Mouse (Mus musculus) T-helper 2 cell (primary cell): ENCODE measurements around the gene Gas7.

ENCODE experiments used
- in situ Hi-C: fragments of 300-600 bp; cut with MboI, MseI; formaldehyde crosslinking; loops from one replicate; pipeline ENCODE4 v1.15.1; 2025; ENCODE audit warnings: high pct_unique_total_duplicates

Gene Gas7

DNA sequence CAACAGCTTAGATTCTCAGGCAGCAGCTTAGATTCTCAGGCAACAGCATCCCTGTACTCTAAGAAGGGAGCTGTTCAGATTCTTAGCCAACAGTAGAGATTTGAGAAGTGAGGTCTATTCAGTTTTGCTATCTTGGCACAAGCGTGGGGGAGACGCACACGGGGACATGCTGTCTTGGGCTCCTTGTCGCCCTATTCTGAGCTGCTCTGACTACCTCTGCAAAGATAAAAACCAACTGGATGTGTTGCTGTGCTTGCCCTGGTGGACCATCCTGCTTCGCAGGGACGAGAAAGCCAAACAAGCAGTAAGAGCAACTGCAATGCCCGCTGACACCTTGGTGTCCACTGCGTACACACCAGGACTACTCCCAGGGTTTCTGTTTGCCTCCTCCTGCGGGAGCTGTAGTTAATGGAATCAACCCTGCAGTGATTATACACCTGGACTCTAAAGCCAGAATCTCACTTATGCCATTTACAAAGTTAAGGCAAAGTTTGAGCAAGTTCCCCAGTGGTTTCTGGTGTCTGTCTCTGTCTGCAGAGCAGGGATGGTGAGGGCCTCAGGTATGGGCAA lies 198.4 kb downstream of the Gas7 start:
- in situ Hi-C loops, result loop anchor here (10.0 kb wide), 1 partner anchor 209 kb away; no protein-coding TSS in a partner anchor

DNA sequence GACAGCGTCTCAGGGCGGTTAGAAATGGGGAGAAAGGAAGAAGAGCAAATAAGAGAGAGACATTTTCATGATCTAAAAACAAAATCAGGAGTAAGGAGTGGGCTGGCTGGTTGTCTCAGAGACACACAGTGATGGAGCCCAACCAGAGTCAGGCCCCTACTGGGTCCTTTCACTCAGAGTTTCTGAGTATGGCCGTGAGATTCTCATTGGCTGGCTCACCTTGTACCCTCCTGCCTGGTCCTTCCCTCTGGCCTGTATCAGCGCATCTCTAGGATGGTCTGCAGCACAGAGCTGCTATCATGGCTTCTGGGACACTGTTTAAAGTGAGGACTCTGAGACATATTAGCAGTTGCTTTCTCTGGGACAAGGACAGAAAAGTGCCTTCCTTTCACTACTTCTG lies 199.3 kb downstream of the Gas7 start:
- in situ Hi-C loops, result loop anchor here (10.0 kb wide), 1 partner anchor 210 kb away; no protein-coding TSS in a partner anchor

- in situ Hi-C loops, result loop anchor here (10.0 kb wide), 1 partner anchor 211 kb away; no protein-coding TSS in a partner anchor
These were observed 200.2 kb downstream of the Gas7 start for GRCm38 (mm10) chr11:67655236-67655959.

DNA sequence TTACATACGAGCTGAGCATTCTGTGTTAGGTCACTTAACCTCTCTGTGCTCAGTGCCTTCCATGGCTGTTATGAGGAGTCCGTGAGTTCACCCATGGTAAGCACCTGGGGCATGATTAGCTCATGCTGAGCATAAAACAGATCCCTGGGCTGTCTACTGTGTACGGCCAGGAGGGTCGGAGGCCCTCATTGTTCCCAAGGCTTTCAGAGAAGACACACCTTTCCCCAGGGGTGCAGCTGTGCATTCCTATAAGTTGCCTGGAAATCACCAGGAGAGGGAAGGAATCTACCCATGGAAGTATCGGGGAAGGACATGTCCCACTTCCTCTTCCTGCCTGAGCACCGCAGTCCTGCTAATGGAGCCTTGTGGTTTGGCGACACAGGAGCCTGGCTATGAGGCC lies 201.1 kb downstream of the Gas7 start:
- in situ Hi-C loops, result loop anchor here (10.0 kb wide), 1 partner anchor 212 kb away; no protein-coding TSS in a partner anchor

DNA sequence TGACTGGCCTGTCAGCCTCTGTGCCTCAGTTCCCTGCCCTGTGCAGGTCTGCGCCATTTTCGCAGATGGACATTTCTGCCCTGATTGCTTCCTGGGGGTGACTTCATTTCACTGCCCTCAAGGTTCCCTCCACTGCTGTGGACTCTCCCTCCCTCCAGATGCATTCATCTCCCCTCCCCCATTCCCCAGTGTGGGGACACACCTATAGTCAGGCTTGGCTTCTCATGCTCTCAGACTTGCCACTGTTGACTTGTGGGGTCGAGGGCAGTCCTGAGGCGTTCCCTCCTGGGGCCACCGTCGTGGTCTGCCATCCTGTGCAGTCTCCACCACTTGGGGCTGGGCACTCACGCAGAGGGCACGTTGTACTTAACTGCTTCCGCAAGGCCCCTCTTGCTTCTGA lies 201.6 kb downstream of the Gas7 start:
- in situ Hi-C loops, result loop anchor here (10.0 kb wide), 1 partner anchor 212 kb away; no protein-coding TSS in a partner anchor

- in situ Hi-C loops, result loop anchor here (10.0 kb wide), 1 partner anchor 213 kb away; no protein-coding TSS in a partner anchor
These were observed 202.6 kb downstream of the Gas7 start for GRCm38 (mm10) chr11:67657685-67658382.

DNA sequence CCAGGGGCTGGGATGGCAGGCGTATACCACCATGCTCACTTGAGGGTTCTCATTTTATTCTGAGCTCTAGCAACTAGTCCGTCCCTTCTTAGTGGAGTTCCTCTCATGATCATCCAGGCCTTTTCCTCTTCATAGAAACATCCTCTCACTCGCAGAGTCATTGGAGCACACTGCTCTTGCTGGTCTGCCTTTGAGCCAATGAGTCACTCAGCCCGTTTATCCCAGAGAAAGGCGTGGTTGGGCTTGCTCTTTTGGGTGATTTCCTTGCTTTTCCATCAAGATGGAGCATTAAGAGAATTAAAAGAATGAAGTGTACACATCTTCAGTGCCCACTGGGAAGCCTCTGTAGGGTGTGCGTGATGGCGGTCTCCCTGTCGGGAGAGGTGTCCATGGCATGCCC lies 206.2 kb downstream of the Gas7 start:
- in situ Hi-C loops, result no loop called here

DNA sequence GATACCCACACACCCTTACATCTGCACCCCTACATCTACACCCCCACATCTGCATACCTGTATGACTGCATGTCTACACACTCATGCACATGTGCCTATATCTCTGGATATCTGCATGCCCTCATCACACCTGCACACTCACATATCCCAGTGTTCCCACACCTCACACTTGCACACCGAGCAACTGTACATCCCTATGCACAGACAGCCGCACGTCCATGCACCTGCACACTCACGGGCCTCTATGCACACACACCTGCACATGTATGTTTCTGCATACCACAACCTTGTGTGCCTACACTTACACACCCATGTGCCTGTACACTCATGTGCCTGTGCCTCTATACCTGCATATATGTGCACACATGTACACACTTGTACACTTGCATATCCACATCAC lies 208.2 kb downstream of the Gas7 start:
- in situ Hi-C loops, result no loop called here

- in situ Hi-C loops, result no loop called here
These were observed 209.0 kb downstream of the Gas7 start for GRCm38 (mm10) chr11:67664261-67664660.

DNA sequence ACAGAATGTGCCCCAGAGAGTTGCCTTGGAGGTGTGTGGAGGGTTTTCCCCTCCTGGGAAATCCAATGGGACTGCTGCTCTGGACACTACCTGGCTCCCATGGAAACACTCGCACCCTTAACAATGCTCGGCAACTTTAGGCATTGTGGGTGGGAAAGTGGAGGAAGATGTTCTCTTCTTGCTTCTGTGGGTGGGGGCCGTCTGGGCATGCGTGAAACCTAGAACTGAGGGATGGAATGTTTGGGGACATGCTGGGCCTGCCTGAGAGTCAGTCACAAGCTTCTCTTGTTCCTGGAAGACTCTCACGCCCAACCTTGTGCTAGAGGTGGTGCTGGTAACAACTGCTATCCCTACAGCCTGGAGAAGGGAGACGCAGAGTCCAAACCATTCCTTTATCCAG lies 209.7 kb downstream of the Gas7 start:
- in situ Hi-C loops, result no loop called here

GRCm38 (mm10) chr11:67666129-67666528 lies 210.9 kb downstream of the Gas7 start:
- in situ Hi-C loops, result no loop called here

GRCm38 (mm10) chr11:67667531-67668332 lies 212.5 kb downstream of the Gas7 start:
- in situ Hi-C loops, result no loop called here

DNA sequence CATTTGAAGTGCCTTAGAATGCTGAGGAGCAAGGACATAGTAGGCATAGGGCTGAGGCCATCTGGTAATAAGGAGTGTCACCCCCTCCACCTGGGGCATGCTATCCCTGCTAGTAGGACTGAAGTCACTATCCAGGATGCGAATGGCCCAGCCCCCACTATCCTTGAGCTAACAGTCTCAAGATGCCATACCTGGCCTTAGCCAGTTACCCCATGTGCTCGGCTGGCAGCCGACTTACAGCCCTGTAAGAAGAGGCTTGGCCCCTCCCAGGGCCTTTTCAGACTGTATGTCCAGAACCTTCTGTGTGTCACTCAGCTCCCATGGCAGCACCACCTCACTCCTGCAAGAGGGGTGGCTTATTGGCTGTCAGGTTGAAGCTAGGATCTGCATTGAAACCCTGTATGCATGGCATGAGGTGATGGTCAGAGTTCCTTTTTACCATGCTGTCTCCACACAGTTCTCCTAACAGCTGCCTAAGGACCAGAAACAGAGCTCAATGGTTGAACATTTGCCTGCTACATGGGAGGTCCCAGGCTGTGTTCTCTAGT lies 213.3 kb downstream of the Gas7 start:
- in situ Hi-C loops, result no loop called here

DNA sequence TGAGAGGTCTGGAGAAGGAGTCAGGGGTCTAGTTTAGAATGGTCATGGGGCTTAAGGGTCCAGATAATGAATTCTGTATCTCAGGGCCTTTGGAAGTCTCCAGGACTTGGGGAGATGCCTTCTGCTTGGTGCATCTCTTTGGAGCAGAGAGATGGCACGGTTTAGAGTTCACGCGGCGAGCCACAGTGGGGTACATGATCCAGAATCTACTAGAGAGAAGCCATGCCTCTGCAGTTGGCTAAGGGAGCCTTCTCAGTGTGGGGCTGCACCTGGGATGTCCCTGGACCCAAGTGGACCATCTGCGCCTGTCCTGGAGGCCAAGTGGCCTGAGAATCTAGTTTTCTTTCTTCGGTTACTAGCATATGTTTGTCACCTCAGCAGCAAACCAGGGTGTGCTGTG lies 214.8 kb downstream of the Gas7 start:
- in situ Hi-C loops, result no loop called here

GRCm38 (mm10) chr11:67672140-67672539 lies 216.9 kb downstream of the Gas7 start:
- in situ Hi-C loops, result no loop called here

DNA sequence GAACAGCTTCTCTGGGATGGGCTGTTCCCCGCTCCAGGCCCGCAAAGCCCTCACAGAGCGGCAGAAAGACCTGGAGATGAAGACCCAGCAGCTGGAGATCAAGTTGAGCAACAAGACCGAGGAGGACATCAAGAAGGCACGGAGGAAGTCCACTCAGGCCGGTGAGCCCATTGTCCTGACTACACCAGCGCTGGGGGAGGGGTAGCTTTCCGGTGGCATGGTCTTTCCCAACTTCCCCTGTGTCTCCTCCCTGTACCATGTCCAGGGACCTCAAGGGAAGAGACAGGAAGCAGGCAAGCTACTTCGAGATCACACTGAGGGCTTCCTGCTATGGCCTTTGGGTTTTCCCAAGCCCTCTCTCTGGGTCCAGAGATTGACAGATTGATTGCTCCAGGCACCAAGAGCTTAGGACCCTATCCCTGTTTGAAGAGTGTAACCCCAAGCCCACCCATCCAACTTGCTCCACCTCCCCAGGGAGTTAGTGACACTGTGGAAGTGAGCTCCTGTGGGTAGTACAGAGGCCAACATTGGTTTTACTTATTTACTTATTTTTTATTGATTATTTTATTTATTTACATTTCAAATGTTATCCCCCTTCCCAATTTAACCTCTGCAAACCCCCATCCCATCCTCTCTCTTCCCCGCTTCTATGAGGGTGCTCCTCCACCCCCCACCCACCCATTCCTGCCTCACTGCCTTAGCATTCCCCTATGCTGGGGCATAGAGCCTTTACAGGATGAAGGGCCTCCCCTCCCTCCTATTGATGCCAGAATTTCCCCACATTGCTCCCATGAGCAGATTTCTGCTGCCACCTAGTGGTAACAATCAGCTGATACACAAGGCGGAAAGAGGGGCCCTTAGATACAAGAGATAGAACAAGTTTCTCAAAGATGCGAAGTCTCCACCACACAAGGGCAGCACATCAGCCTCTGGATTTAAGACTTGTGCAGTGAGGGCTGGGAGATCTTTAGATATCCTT lies 220.6 kb downstream of the Gas7 start:
- in situ Hi-C loops, result no loop called here

- in situ Hi-C loops, result no loop called here
These were observed 224.1 kb downstream of the Gas7 start for GRCm38 (mm10) chr11:67679300-67679699.

GRCm38 (mm10) chr11:67679930-67680329 lies 224.7 kb downstream of the Gas7 start:
- in situ Hi-C loops, result loop anchor here (10.0 kb wide), 2 partner anchors 575 to 1495 kb away; no protein-coding TSS in a partner anchor

DNA sequence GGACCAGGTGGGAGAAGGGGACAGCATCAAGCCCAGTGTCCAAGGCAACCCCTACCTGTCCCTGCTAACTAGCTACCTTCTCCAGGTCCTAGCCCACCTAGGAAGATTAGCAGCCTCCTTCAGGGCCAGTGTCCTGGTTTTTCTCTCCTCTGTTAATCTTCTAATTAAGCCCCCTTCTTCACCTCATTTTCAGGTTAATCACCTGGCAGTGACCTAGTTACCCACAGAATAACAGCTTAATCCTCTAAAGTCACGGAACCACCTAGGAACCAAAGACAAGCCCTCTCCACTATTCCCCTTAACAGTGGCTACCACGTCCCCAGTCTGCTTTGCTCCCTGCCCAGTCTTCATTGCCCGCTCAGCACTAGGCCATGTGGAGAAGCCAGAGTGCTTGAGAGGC lies 226.6 kb downstream of the Gas7 start:
- in situ Hi-C loops, result loop anchor here (10.0 kb wide), 2 partner anchors 577 to 1497 kb away; no protein-coding TSS in a partner anchor

- in situ Hi-C loops, result loop anchor here (10.0 kb wide), 2 partner anchors 581 to 1501 kb away; no protein-coding TSS in a partner anchor
These were observed 230.9 kb downstream of the Gas7 start for GRCm38 (mm10) chr11:67686109-67686508.
